Comparison of ENCODE assay signal across 7 mouse cellular contexts in the genomic region with DNA sequence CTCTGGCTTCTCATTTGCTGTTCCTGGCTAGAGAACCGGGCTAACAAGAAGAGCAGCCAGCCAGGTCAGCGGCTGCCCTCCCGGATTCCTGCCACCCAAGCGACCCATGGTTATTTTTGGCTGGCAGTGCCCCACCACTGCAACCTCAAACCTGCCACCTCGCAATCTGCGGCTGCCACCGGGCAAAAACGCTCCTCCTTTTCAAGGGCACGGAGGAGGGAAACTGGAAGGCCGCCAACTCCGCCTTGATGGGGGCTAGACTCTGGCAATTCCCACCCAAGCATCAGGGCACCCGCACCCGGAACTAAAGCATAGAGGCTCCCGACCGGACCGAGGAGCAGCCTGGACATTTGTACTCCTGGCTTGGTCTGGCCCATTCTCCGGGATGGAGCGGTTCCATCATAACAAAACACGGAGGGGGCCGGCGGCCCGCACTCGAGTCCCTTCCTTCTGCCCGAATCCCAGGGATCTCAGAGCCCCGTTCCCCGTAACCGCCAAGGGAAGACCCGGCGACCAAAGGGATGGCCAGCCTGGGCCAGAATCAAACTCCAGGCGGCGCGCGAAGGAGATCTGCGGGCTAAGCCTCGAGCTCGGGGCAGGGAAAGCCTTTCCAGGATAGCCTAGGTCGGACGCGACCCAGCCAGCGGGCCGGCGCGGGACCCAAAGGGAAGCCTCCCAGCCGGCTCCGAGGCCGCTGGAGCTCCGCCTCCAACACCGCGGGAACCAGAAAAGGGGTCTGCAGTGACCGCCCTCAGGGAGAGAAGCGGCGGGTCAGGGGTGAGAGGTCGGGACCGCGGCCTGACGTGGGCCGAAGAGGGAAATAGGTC. TPM values are rescaled to one million over a fixed set of nuclear protein-coding genes. Genes with fewer than 3 reads are reported as not detected.
DNase-seq lines count a peak whose midpoint lies in the region; ATAC-seq and TF ChIP-seq lines count a peak whose summit lies in the region.

No protein-coding gene starts in this region.

- TF ChIP-seq POLR2A in cortical plate, adult 2 months (IDR thresholded peaks at IDR 0.05; ENCODE audit: extremely low read depth, insufficient read depth, low read length) = no peak
- TF ChIP-seq POLR2A in small intestine, adult 2 months (IDR thresholded peaks at IDR 0.05; ENCODE audit: low read depth, low read length) = no peak

- peak overlapping the region; percentile 96 for H3K9ac ChIP-seq in intestine, embryonic 14.5 days (ENCODE audit: low read length)

- H3K27me3 ChIP-seq in intestine, embryonic 14.5 days (replicated peaks; ENCODE audit: control insufficient read depth, insufficient read depth, low read length) = no peaks in the 10 kb centered on the region
- H3K27me3 ChIP-seq in small intestine, adult 2 months (ENCODE audit: control insufficient read depth, insufficient read depth, low read length) = no peaks in the 10 kb centered on the region

- intact Hi-C loops in gastrocnemius, postnatal 14 days (cut with DNase I; ENCODE audit: low total_unique reads) = no loop called here
- intact Hi-C loops in left cerebral cortex, postnatal 14 days (cut with DNase I) = loop anchor here (2.0 to 5.0 kb wide), 3 partner anchors 66 to 233 kb away; partner anchors contain the start of gene Ubl7

- no peaks in the 10 kb centered on the region for H3K9me3 ChIP-seq in intestine, embryonic 14.5 days (ENCODE audit: control insufficient read depth, low read length)

- peak overlapping the region; percentile 93 for H3K4me3 ChIP-seq in cortical plate, adult 2 months (ENCODE audit: insufficient read depth, low read length)
- H3K4me3 ChIP-seq in intestine, embryonic 14.5 days (ENCODE audit: low read depth, low read length) = peak overlapping the region; percentile 95
- peak overlapping the region; percentile 88 for H3K4me3 ChIP-seq in small intestine, adult 2 months (ENCODE audit: low read depth, low read length)

- ATAC-seq in intestine, embryonic 14.5 days (replicated peaks; ENCODE audit: low FRiP score, low TSS enrichment, low read depth) = peak; percentile 65
- peak; percentile 19 for ATAC-seq in megakaryocyte progenitor cell, adult 5-6 weeks (replicated peaks; ENCODE audit: poor library complexity)

- peak overlapping the region; percentile 98 for H3K4me2 ChIP-seq in intestine, embryonic 14.5 days (ENCODE audit: low read length)

- H3K36me3 ChIP-seq in intestine, embryonic 14.5 days (ENCODE audit: control insufficient read depth, insufficient read depth, low read length) = peaks cover 25% of the 10 kb centered on the region
- H3K36me3 ChIP-seq in small intestine, adult 2 months (ENCODE audit: control insufficient read depth, insufficient read depth, low read length) = peaks cover 22% of the 10 kb centered on the region

- WGBS in intestine, embryonic 14.5 days = under 1% methylated on average over 57 of the region's 57 CpGs
- under 1% methylated on average over 57 of the region's 57 CpGs for WGBS in small intestine, adult 2 months

- DNase-seq in adrenal gland, adult (ENCODE audit: inconsistent age in 2 of 2, low spot score in 1 of 2) = peak; percentile 85 to 94
- DNase-seq in gastrocnemius, postnatal 14 days = peak; percentile 84
- DNase-seq in intestine, embryonic 14.5 days (ENCODE audit: low spot score) = no peak
- peak; percentile 78 to 79 for DNase-seq in left cerebral cortex, postnatal 14 days (ENCODE audit: low spot score in 2 of 2)

- TF ChIP-seq CTCF in cortical plate, adult 2 months (IDR thresholded peaks at IDR 0.05; ENCODE audit: extremely low read depth, insufficient read depth, low read length) = no peak
- no peak for TF ChIP-seq CTCF in small intestine, adult 2 months (IDR thresholded peaks at IDR 0.05; ENCODE audit: extremely low read depth, insufficient read length, insufficient replicate concordance, low read depth, low read length)

- peaks cover 8% of the 10 kb centered on the region for H3K4me1 ChIP-seq in cortical plate, adult 2 months (ENCODE audit: control insufficient read depth, insufficient read depth, low read length)
- H3K4me1 ChIP-seq in intestine, embryonic 14.5 days (replicated peaks; ENCODE audit: control insufficient read depth, insufficient read depth, low read length) = peaks cover 25% of the 10 kb centered on the region
- H3K4me1 ChIP-seq in small intestine, adult 2 months (ENCODE audit: control insufficient read depth, insufficient read depth, insufficient read length, low read length) = peaks cover 19% of the 10 kb centered on the region

- peak overlapping the region; percentile 100 for H3K27ac ChIP-seq in cortical plate, adult 2 months (ENCODE audit: insufficient read depth, low read length)
- peak overlapping the region; percentile 98 for H3K27ac ChIP-seq in intestine, embryonic 14.5 days (ENCODE audit: low read depth)
- peak overlapping the region; percentile 97 for H3K27ac ChIP-seq in small intestine, adult 2 months (ENCODE audit: insufficient read depth, low read depth, low read length)

RNA-seq across cellular contexts. Expression of gene Clk3, which starts 1.3 kb away (rescaled TPM):
- polyA plus RNA-seq in cortical plate, adult 2 months (2012; rRNA removed) = 160 and 166 TPM in 2 replicates
- total RNA-seq in gastrocnemius, postnatal 14 days (2021) = 10 to 100 TPM; 36.2 to 36.5 TPM
- 64.2 and 69.6 TPM in 2 replicates for polyA plus RNA-seq in intestine, embryonic 14.5 days (2014; fragmentation: Nextera tagmentation; extraction: Ambion mirVana)
- total RNA-seq in left cerebral cortex, postnatal 14 days (2021) = 10 to 100 TPM; 81.3 to 81.8 TPM
- 32.6 and 43.0 TPM in 2 replicates for total RNA-seq in megakaryocyte progenitor cell, adult 5-6 weeks (2015)
- 36.4 and 40.8 TPM in 2 replicates for total RNA-seq in megakaryocyte progenitor cell, adult 5-6 weeks (2017)
- 30.7 and 66.1 TPM in 2 replicates for polyA plus RNA-seq in small intestine, adult 2 months (2012; rRNA removed)

RNA-seq across cellular contexts. Expression of gene Edc3, which starts 56.0 kb away (rescaled TPM):
- polyA plus RNA-seq in cortical plate, adult 2 months (2012; rRNA removed) = 12.2 and 13.2 TPM in 2 replicates
- 1 to 10 TPM; 6.4 to 6.7 TPM for total RNA-seq in gastrocnemius, postnatal 14 days (2021)
- polyA plus RNA-seq in intestine, embryonic 14.5 days (2014; fragmentation: Nextera tagmentation; extraction: Ambion mirVana) = 25.1 and 25.7 TPM in 2 replicates
- 10 to 100 TPM; 15.3 to 15.6 TPM for total RNA-seq in left cerebral cortex, postnatal 14 days (2021)
- total RNA-seq in megakaryocyte progenitor cell, adult 5-6 weeks (2015) = 6.4 and 8.2 TPM in 2 replicates
- total RNA-seq in megakaryocyte progenitor cell, adult 5-6 weeks (2017) = 4.5 and 4.8 TPM in 2 replicates
- 3.7 and 8.0 TPM in 2 replicates for polyA plus RNA-seq in small intestine, adult 2 months (2012; rRNA removed)
